26 mouse cellular contexts compared by ENCODE assay signal in genomic region chr10:79537781-79538180, GRCm38 (mm10). TPM values are rescaled to one million over a fixed set of nuclear protein-coding genes. Genes with fewer than 3 reads are reported as not detected.
DNase-seq lines count a peak whose midpoint lies in the region; ATAC-seq and TF ChIP-seq lines count a peak whose summit lies in the region.
"Had no signal": no experiment of that assay in that cellular context is flagged by ENCODE, and none has a peak within 500 bp of the region (broad histone marks: within the 10 kb centered on the region; RNA-seq: fewer than 3 reads in every experiment).

No protein-coding gene starts in this region.

- no peak for TF ChIP-seq CTCF in layer of hippocampus, adult 2 months (conservative IDR thresholded peaks at IDR 0.05)

- H3K9me3 ChIP-seq in heart, embryonic 10.5 days: no peaks in the 10 kb centered on the region
- no peaks in the 10 kb centered on the region for H3K9me3 ChIP-seq in heart, embryonic 12.5 days (replicated peaks)
- H3K9me3 ChIP-seq: embryonic facial prominence, embryonic 15.5 days; heart, embryonic 15.5 days had no signal

- peaks cover 13% of the 10 kb centered on the region for H3K4me1 ChIP-seq in heart, embryonic 10.5 days
- peaks cover 6% of the 10 kb centered on the region; the same call in 1 of the 2 replicates for H3K4me1 ChIP-seq in heart, embryonic 12.5 days (replicated peaks)

- peaks cover 14% of the 10 kb centered on the region; the same call in 1 of the 2 replicates for H3K27me3 ChIP-seq in heart, embryonic 10.5 days (ENCODE audit: insufficient read depth, poor library complexity, severe bottlenecking)
- H3K27me3 ChIP-seq in heart, embryonic 12.5 days (replicated peaks): 0 out of 2 replicates have a peak, but pooled peaks cover 7% of the 10 kb centered on the region
- H3K27me3 ChIP-seq: embryonic facial prominence, embryonic 15.5 days; heart, embryonic 15.5 days; Patski had no signal

- peaks cover 44% of the 10 kb centered on the region for H3K36me3 ChIP-seq in heart, embryonic 10.5 days
- H3K36me3 ChIP-seq in heart, embryonic 12.5 days: peaks cover 45% of the 10 kb centered on the region

- DNase-seq in cerebellum, adult 9-11 months: peak; percentile 1
- DNase-seq in cerebellum, adult 8-10 months: no peak
- DNase-seq in heart, embryonic 10.5 days (ENCODE audit: low spot score): peak; percentile 61
- DNase-seq in layer of hippocampus, adult 2 months (ENCODE audit: low spot score in 2 of 2): no peak
- no peak for DNase-seq in layer of hippocampus, postnatal 14 days (ENCODE audit: low spot score in 2 of 2)
- DNase-seq in testis, postnatal 10 days (ENCODE audit: low spot score): peak; percentile 31
- DNase-seq in testis, postnatal 14 days (ENCODE audit: low spot score): no peak
- DNase-seq: gastrocnemius, adult 2 months; gastrocnemius, postnatal 25 days; kidney, adult 2 months had no signal

- no peak overlapping the region for H3K27ac ChIP-seq in heart, embryonic 10.5 days
- H3K27ac ChIP-seq in heart, embryonic 12.5 days (ENCODE audit: poor library complexity, severe bottlenecking): no peak overlapping the region
- peak overlapping the region; percentile 47; the same call in 1 of the 2 replicates for H3K27ac ChIP-seq in layer of hippocampus, adult 2 months
- H3K27ac ChIP-seq: embryonic facial prominence, embryonic 15.5 days; gastrocnemius, adult 2 months; heart, embryonic 15.5 days had no signal

- H3K4me2 ChIP-seq in heart, embryonic 12.5 days: no peak overlapping the region
- H3K4me2 ChIP-seq: embryonic facial prominence, embryonic 15.5 days; heart, embryonic 15.5 days had no signal

- no peak overlapping the region for H3K9ac ChIP-seq in heart, embryonic 12.5 days
- H3K9ac ChIP-seq: embryonic facial prominence, embryonic 15.5 days; heart, embryonic 15.5 days had no signal

- ATAC-seq in heart, embryonic 12.5 days (ENCODE audit: insufficient number of reproducible peaks, low FRiP score): no peak
- ATAC-seq: activated CD4-positive, CD25-positive, alpha-beta regulatory T cell, adult 4 months; forebrain, embryonic 16.5 days; hindbrain, embryonic 16.5 days; inflammation-experienced regulatory T-cells, adult 6 months; Patski had no signal

- no peak overlapping the region for H3K4me3 ChIP-seq in heart, embryonic 10.5 days
- H3K4me3 ChIP-seq in heart, embryonic 12.5 days: no peak overlapping the region
- no peak overlapping the region for H3K4me3 ChIP-seq in layer of hippocampus, adult 2 months
- H3K4me3 ChIP-seq: embryonic facial prominence, embryonic 15.5 days; erythroblast, embryonic 14.5 days; gastrocnemius, adult 2 months; heart, embryonic 15.5 days had no signal

- 92% methylated on average over 2 of the region's 2 CpGs for WGBS in heart, embryonic 10.5 days
- 81% methylated on average over 2 of the region's 2 CpGs for WGBS in heart, embryonic 12.5 days

RNA-seq across cellular contexts. Expression of gene Plpp2, which starts 4.2 kb away (rescaled TPM):
- polyA plus RNA-seq in heart, embryonic 10.5 days (2016; fragmentation: Nextera tagmentation; extraction: Ambion mirVana): 16.8 and 24.1 TPM in 2 replicates
- 12.0 and 12.3 TPM in 2 replicates for polyA plus RNA-seq in heart, embryonic 12.5 days (2016; fragmentation: Nextera tagmentation; extraction: Ambion mirVana)
- total RNA-seq in layer of hippocampus, adult 2 months (2021): 1 to 10 TPM; 4.2 to 4.9 TPM
- 1 to 10 TPM; 5.2 to 8.5 TPM for total RNA-seq in layer of hippocampus, postnatal 14 days (2021)

RNA-seq across cellular contexts. Expression of gene Mier2, which starts 17.2 kb away (rescaled TPM):
- 46.6 and 53.9 TPM in 2 replicates for polyA plus RNA-seq in heart, embryonic 10.5 days (2016; fragmentation: Nextera tagmentation; extraction: Ambion mirVana)
- polyA plus RNA-seq in heart, embryonic 12.5 days (2016; fragmentation: Nextera tagmentation; extraction: Ambion mirVana): 38.2 and 38.7 TPM in 2 replicates
- 10 to 100 TPM; 60.1 to 61.6 TPM for total RNA-seq in layer of hippocampus, adult 2 months (2021)
- total RNA-seq in layer of hippocampus, postnatal 14 days (2021): 10 to 100 TPM; 51.5 to 52.8 TPM

RNA-seq across cellular contexts. Expression of gene Theg, which starts 49.4 kb away (rescaled TPM):
- not detected in 2 replicates for polyA plus RNA-seq in heart, embryonic 10.5 days (2016; fragmentation: Nextera tagmentation; extraction: Ambion mirVana)
- polyA plus RNA-seq in heart, embryonic 12.5 days (2016; fragmentation: Nextera tagmentation; extraction: Ambion mirVana): not detected in 2 replicates
- 1 to 10 TPM in 1 of 2 experiments, not detected in 1; 1.2 TPM for total RNA-seq in layer of hippocampus, adult 2 months (2021)
- total RNA-seq in layer of hippocampus, postnatal 14 days (2021): not detected
- total RNA-seq: adrenal gland, adult 18-20 months; CH12.LX; gastrocnemius, adult 2 months; gastrocnemius, postnatal 25 days; granulocyte monocyte progenitor cell, adult 5-6 weeks; heart, postnatal 25 days had no signal
- polyA plus RNA-seq: activated CD4-positive, CD25-positive, alpha-beta regulatory T cell, adult 4 months; embryonic facial prominence, embryonic 11.5 days; embryonic facial prominence, embryonic 15.5 days; erythroblast, embryonic 14.5 days; forebrain, embryonic 11.5 days; forebrain, embryonic 16.5 days; heart, embryonic 15.5 days; hindbrain, embryonic 11.5 days; hindbrain, embryonic 16.5 days; inflammation-experienced regulatory T-cells, adult 6 months; kidney, adult 2 months; Patski had no signal

Comparison
In these comparisons a context has a peak if more than half of its experiments do, and no peak if none do; other contexts are left out.
1. DNase-seq: peak in cerebellum, adult 9-11 months (single experiment), heart, embryonic 10.5 days (single experiment) and testis, postnatal 10 days (single experiment); none in cerebellum, adult 8-10 months (single experiment), layer of hippocampus, adult 2 months (0 of 2), layer of hippocampus, postnatal 14 days (0 of 2) and testis, postnatal 14 days (single experiment).